Mouse (Mus musculus) heart, postnatal 25 days (tissue): ENCODE results near the gene Ccdc120. TPM values are rescaled to one million over a fixed set of nuclear protein-coding genes. Genes with fewer than 3 reads are reported as not detected.
A peak's percentile ranks its signal among the peaks of the same experiment; 100 is the strongest.

Experiments
- DNase-seq: peaks from one replicate; pipeline ENCODE4 v3.0.0; 2022; ENCODE audit warnings: low spot score
- intact Hi-C: fragments of 180-260 bp; cut with DNase I; formaldehyde crosslinking; loops from one replicate; pipeline ENCODE4 v1.15.1; 2025
- total RNA-seq, 2 experiments: library from RNA; stranded (reverse); gene quantifications; 2 replicates each; pipeline ENCODE4 v1.2.3; 2021

Ccdc120 gene
- total RNA-seq: 1 to 10 TPM in 1 of 2 experiments, under 1 TPM in 1; 0.91 to 2.0 TPM

GRCm38 (mm10) chrX:7750432-7751116 lies at the start of gene Ccdc120:
Ccdc120 (minus strand) TSS chrX:7750905.
- DNase-seq: no peak
- intact Hi-C loops: no loop called here

- no peak for DNase-seq
- intact Hi-C loops: no loop called here
Measured at GRCm38 (mm10) chrX:7797327-7797726, 46.6 kb upstream of the Ccdc120 start.

- intact Hi-C loops: no loop called here
- no peak for DNase-seq
Measured at GRCm38 (mm10) chrX:7795016-7795415, 44.3 kb upstream of the Ccdc120 start.

GRCm38 (mm10) chrX:7793361-7793760 lies 42.7 kb upstream of the Ccdc120 start:
- no peak for DNase-seq
- intact Hi-C loops: no loop called here

- intact Hi-C loops: no loop called here
- DNase-seq: no peak
Measured at GRCm38 (mm10) chrX:7790309-7790708, 39.6 kb upstream of the Ccdc120 start.

- intact Hi-C loops: no loop called here
- DNase-seq: peak; percentile 47
Measured at GRCm38 (mm10) chrX:7789542-7790136, 38.9 kb upstream of the Ccdc120 start, which contains the start of gene Gripap1. Gripap1 (plus strand) TSS chrX:7789765.

GRCm38 (mm10) chrX:7782603-7783092 lies 31.9 kb upstream of the Ccdc120 start:
- no peak for DNase-seq

GRCm38 (mm10) chrX:7779294-7779693 lies 28.6 kb upstream of the Ccdc120 start:
- intact Hi-C loops: loop anchor here (10.0 kb wide), 1 partner anchor 354 kb away; no protein-coding TSS in a partner anchor

More at GRCm38 (mm10) chrX:7782603-7783092, 31.9 kb upstream of the Ccdc120 start:
- intact Hi-C loops: no loop called here

GRCm38 (mm10) chrX:7778450-7779244 lies 27.9 kb upstream of the Ccdc120 start:
- no peak for DNase-seq
- intact Hi-C loops: loop anchor here (10.0 kb wide), 1 partner anchor 354 kb away; no protein-coding TSS in a partner anchor

More at GRCm38 (mm10) chrX:7779294-7779693, 28.6 kb upstream of the Ccdc120 start:
- no peak for DNase-seq

GRCm38 (mm10) chrX:7776329-7777082 lies 25.8 kb upstream of the Ccdc120 start:
- no peak for DNase-seq
- intact Hi-C loops: loop anchor here (10.0 kb wide), 1 partner anchor 352 kb away; no protein-coding TSS in a partner anchor

- DNase-seq: no peak
- intact Hi-C loops: loop anchor here (10.0 kb wide), 1 partner anchor 351 kb away; no protein-coding TSS in a partner anchor
Measured at GRCm38 (mm10) chrX:7775501-7776205, 24.9 kb upstream of the Ccdc120 start.

GRCm38 (mm10) chrX:7772766-7773165 lies 22.1 kb upstream of the Ccdc120 start:
- intact Hi-C loops: loop anchor here (10.0 kb wide), 1 partner anchor 348 kb away; no protein-coding TSS in a partner anchor
- DNase-seq: no peak

GRCm38 (mm10) chrX:7769302-7770017 lies 18.8 kb upstream of the Ccdc120 start:
- intact Hi-C loops: loop anchor here (10.0 kb wide), 1 partner anchor 345 kb away; no protein-coding TSS in a partner anchor
- DNase-seq: no peak

GRCm38 (mm10) chrX:7765764-7766163 lies 15.1 kb upstream of the Ccdc120 start:
- DNase-seq: peak; percentile 35
- intact Hi-C loops: no loop called here

- intact Hi-C loops: no loop called here
- no peak for DNase-seq
Measured at GRCm38 (mm10) chrX:7765281-7765670, 14.6 kb upstream of the Ccdc120 start.

- intact Hi-C loops: no loop called here
Measured at GRCm38 (mm10) chrX:7764657-7765280, 14.1 kb upstream of the Ccdc120 start.

GRCm38 (mm10) chrX:7763631-7764393 lies 13.1 kb upstream of the Ccdc120 start:
- peak; percentile 37 for DNase-seq

More at GRCm38 (mm10) chrX:7764657-7765280, 14.1 kb upstream of the Ccdc120 start:
- no peak for DNase-seq

More at GRCm38 (mm10) chrX:7763631-7764393, 13.1 kb upstream of the Ccdc120 start:
- intact Hi-C loops: no loop called here
